Mouse (Mus musculus) intestine, embryonic 15.5 days (tissue): ENCODE measurements around the gene Dus1l. TPM values are rescaled to one million over a fixed set of nuclear protein-coding genes. Genes with fewer than 3 reads are reported as not detected.
"Not testable (repeated sequence)": the region's sequence is repeated elsewhere in the genome, so short reads cannot be mapped to it uniquely, and the experiment has no call there.

Experiments used
- ATAC-seq: fragments of 200-750 bp; cut with Nextera tagmentation; 2 replicates; pipeline ENCODE4 v1.8.0; 2017; ENCODE audit warnings: moderate TSS enrichment, moderate library complexity
- H3K27ac ChIP-seq: fragments of 300-500 bp; sonication (generic); 2 replicates; pipeline ENCODE4 v1.5.1; 2015; ENCODE audit warnings: mild to moderate bottlenecking, inconsistent platforms
- H3K27me3 ChIP-seq: fragments of 300-500 bp; sonication (generic); replicated peaks from 2 replicates; pipeline ENCODE4 v1.6.1; 2015; ENCODE audit warnings: inconsistent platforms
- H3K36me3 ChIP-seq: fragments of 300-500 bp; sonication (generic); 2 replicates; pipeline ENCODE4 v1.6.1; 2015; ENCODE audit warnings: inconsistent platforms
- H3K4me1 ChIP-seq: fragments of 300-500 bp; sonication (generic); replicated peaks from 2 replicates; pipeline ENCODE4 v1.6.1; 2015; ENCODE audit warnings: inconsistent platforms
- H3K4me2 ChIP-seq: fragments of 300-500 bp; sonication (generic); replicated peaks from 2 replicates; pipeline ENCODE4 v1.6.1; 2015; ENCODE audit warnings: mild to moderate bottlenecking, inconsistent platforms
- H3K4me3 ChIP-seq: fragments of 300-500 bp; sonication (generic); replicated peaks from 2 replicates; pipeline ENCODE4 v1.5.1; 2015; ENCODE audit warnings: inconsistent platforms
- H3K9ac ChIP-seq: fragments of 300-500 bp; sonication (generic); 2 replicates; pipeline ENCODE4 v1.6.1; 2015; ENCODE audit warnings: inconsistent platforms
- H3K9me3 ChIP-seq: fragments of 300-500 bp; sonication (generic); 2 replicates; pipeline ENCODE4 v1.6.1; 2016; ENCODE audit warnings: inconsistent platforms
- WGBS: fragments of 180-500 bp; shearing (Covaris S2); methylation state at CpG from one replicate; pipeline ENCODE4 v1.1.7; 2015; 5-methylcytosine and 5-hydroxymethylcytosine counted together
- polyA plus RNA-seq: library from polyadenylated mRNA; unstranded; fragments of >200 nt; fragmentation: Nextera tagmentation; extraction: Ambion mirVana; gene quantifications from 2 replicates; pipeline ENCODE4 v1.2.1, GENCODE M21; 2015

The Dus1l gene
- polyA plus RNA-seq, 1 experiment from 2014 or later = 76.5 TPM

- peak overlapping the region; percentile 94 for H3K4me2 ChIP-seq
- H3K4me1 ChIP-seq = peaks cover 15% of the 10 kb centered on the region
- H3K36me3 ChIP-seq = peaks cover 41% of the 10 kb centered on the region
- peak overlapping the region; percentile 95 for H3K9ac ChIP-seq
- no peak overlapping the region for H3K27ac ChIP-seq
- no peaks in the 10 kb centered on the region for H3K27me3 ChIP-seq
- no peaks in the 10 kb centered on the region for H3K9me3 ChIP-seq
- WGBS = 35% methylated on average over 9 of the region's 9 CpGs
- H3K4me3 ChIP-seq = peak overlapping the region; percentile 95
- no peak for ATAC-seq
These were observed 11.1 kb downstream of the Dus1l start for GRCm38 (mm10) chr11:120785145-120785544.

GRCm38 (mm10) chr11:120784064-120784791 is 12.0 kb downstream of the Dus1l start, which contains the start of the genes Rfng and Gps1:
Rfng (minus strand) TSS chr11:120784207.
Gps1 (plus strand) TSS chr11:120784272.
- H3K9me3 ChIP-seq = no peaks in the 10 kb centered on the region
- peak within 1 kb of the TSS; percentile 95 for H3K4me3 ChIP-seq
- H3K27ac ChIP-seq = peak within 1 kb of the TSS; percentile 79
- peak within 1 kb of the TSS; percentile 95 for H3K9ac ChIP-seq
- no peaks in the 10 kb centered on the region for H3K27me3 ChIP-seq
- peaks cover 15% of the 10 kb centered on the region for H3K4me1 ChIP-seq
- H3K36me3 ChIP-seq = peaks cover 33% of the 10 kb centered on the region
- peak within 1 kb of the TSS; percentile 94 for H3K4me2 ChIP-seq
- under 1% methylated on average over 70 of the region's 107 CpGs for WGBS
- ATAC-seq = peak; percentile 91

- peaks cover 15% of the 10 kb centered on the region for H3K4me1 ChIP-seq
- peak; percentile 16; the same call in 1 of the 2 replicates for ATAC-seq
- peak overlapping the region; percentile 95 for H3K4me3 ChIP-seq
- no peaks in the 10 kb centered on the region for H3K27me3 ChIP-seq
- peak overlapping the region; percentile 79 for H3K27ac ChIP-seq
- 1% methylated on average over 42 of the region's 42 CpGs for WGBS
- peak overlapping the region; percentile 95 for H3K9ac ChIP-seq
- H3K9me3 ChIP-seq = no peaks in the 10 kb centered on the region
- H3K36me3 ChIP-seq = peaks cover 30% of the 10 kb centered on the region
- H3K4me2 ChIP-seq = peak overlapping the region; percentile 94
These were observed 12.7 kb downstream of the Dus1l start for GRCm38 (mm10) chr11:120783426-120784063.

- H3K36me3 ChIP-seq, H3K4me2 ChIP-seq, ATAC-seq, H3K4me3 ChIP-seq, H3K27ac ChIP-seq, H3K27me3 ChIP-seq, H3K9ac ChIP-seq, H3K9me3 ChIP-seq: not testable (repeated sequence)
- WGBS = 96% methylated on average over 6 of the region's 6 CpGs
- H3K4me1 ChIP-seq = peaks cover 15% of the 10 kb centered on the region
These were observed 14.8 kb downstream of the Dus1l start for GRCm38 (mm10) chr11:120781361-120781760.

GRCm38 (mm10) chr11:120779876-120780275 is 16.3 kb downstream of the Dus1l start:
- H3K4me2 ChIP-seq = no peak overlapping the region
- no peak overlapping the region for H3K9ac ChIP-seq
- H3K9me3 ChIP-seq = no peaks in the 10 kb centered on the region
- H3K4me1 ChIP-seq = peaks cover 9% of the 10 kb centered on the region
- H3K27me3 ChIP-seq = no peaks in the 10 kb centered on the region
- H3K4me3 ChIP-seq = no peak overlapping the region
- H3K36me3 ChIP-seq = 0 out of 2 replicates have a peak, but pooled peaks cover 6% of the 10 kb centered on the region
- no peak for ATAC-seq
- no peak overlapping the region for H3K27ac ChIP-seq
- 94% methylated on average over 1 of the region's 1 CpGs for WGBS

- no peak overlapping the region for H3K9ac ChIP-seq
These were observed 19.1 kb downstream of the Dus1l start for GRCm38 (mm10) chr11:120777123-120777522.

GRCm38 (mm10) chr11:120775774-120776469 is 20.3 kb downstream of the Dus1l start:
- no peaks in the 10 kb centered on the region for H3K9me3 ChIP-seq
- H3K4me2 ChIP-seq = 0 out of 2 replicates have a peak overlapping the region, but pooled peaks have one; percentile 26
- WGBS = 21% methylated on average over 15 of the region's 15 CpGs

More at GRCm38 (mm10) chr11:120777123-120777522, 19.1 kb downstream of the Dus1l start:
- Histone ChIP-seq H3K36me3 (0 out of 2 replicates have a peak, but pooled peaks cover 6% of the 10 kb centered on the region), H3K9me3 (no peaks in the 10 kb centered on the region), H3K4me3 (no peak overlapping the region), H3K27me3 (no peaks in the 10 kb centered on the region), H3K4me1 (no peaks in the 10 kb centered on the region), H3K27ac (no peak overlapping the region), H3K4me2 (no peak overlapping the region)
- WGBS = 38% methylated on average over 6 of the region's 6 CpGs
- ATAC-seq = no peak

GRCm38 (mm10) chr11:120773463-120774190 is 22.6 kb downstream of the Dus1l start:
- Histone ChIP-seq H3K4me1 (no peaks in the 10 kb centered on the region), H3K4me2 (no peak overlapping the region), H3K27ac (no peak overlapping the region), H3K4me3 (no peak overlapping the region), H3K9me3 (no peaks in the 10 kb centered on the region), H3K36me3 (no peaks in the 10 kb centered on the region), H3K9ac (no peak overlapping the region), H3K27me3 (no peaks in the 10 kb centered on the region)
- 85% methylated on average over 7 of the region's 7 CpGs for WGBS
- no peak for ATAC-seq

More at GRCm38 (mm10) chr11:120775774-120776469, 20.3 kb downstream of the Dus1l start:
- Histone ChIP-seq H3K9ac (no peak overlapping the region; the same call in 1 of the 2 replicates), H3K4me3 (no peak overlapping the region), H3K4me1 (no peaks in the 10 kb centered on the region), H3K27ac (no peak overlapping the region), H3K36me3 (0 out of 2 replicates have a peak, but pooled peaks cover 6% of the 10 kb centered on the region), H3K27me3 (no peaks in the 10 kb centered on the region)
- ATAC-seq = peak; percentile 96

- H3K36me3 ChIP-seq = no peaks in the 10 kb centered on the region
- ATAC-seq = no peak
These were observed 23.5 kb downstream of the Dus1l start for GRCm38 (mm10) chr11:120772749-120773148.

GRCm38 (mm10) chr11:120768206-120768605 is 28.0 kb downstream of the Dus1l start:
- no peak overlapping the region for H3K4me3 ChIP-seq

More at GRCm38 (mm10) chr11:120772749-120773148, 23.5 kb downstream of the Dus1l start:
- no peak overlapping the region for H3K27ac ChIP-seq
- 70% methylated on average over 3 of the region's 3 CpGs for WGBS
- no peak overlapping the region for H3K4me3 ChIP-seq
- H3K9ac ChIP-seq = no peak overlapping the region
- H3K4me2 ChIP-seq = no peak overlapping the region
- no peaks in the 10 kb centered on the region for H3K9me3 ChIP-seq
- H3K4me1 ChIP-seq = no peaks in the 10 kb centered on the region
- no peaks in the 10 kb centered on the region for H3K27me3 ChIP-seq

GRCm38 (mm10) chr11:120767023-120767422 is 29.2 kb downstream of the Dus1l start:
- H3K27me3 ChIP-seq, H3K36me3 ChIP-seq, H3K4me1 ChIP-seq, H3K4me3 ChIP-seq, H3K4me2 ChIP-seq, ATAC-seq, H3K9me3 ChIP-seq, H3K27ac ChIP-seq, H3K9ac ChIP-seq: not testable (repeated sequence)
- WGBS = 74% methylated on average over 4 of the region's 7 CpGs

More at GRCm38 (mm10) chr11:120768206-120768605, 28.0 kb downstream of the Dus1l start:
- peak; percentile 86 for ATAC-seq
- Histone ChIP-seq H3K9me3 (no peaks in the 10 kb centered on the region), H3K4me2 (no peak overlapping the region), H3K27me3 (no peaks in the 10 kb centered on the region), H3K9ac (no peak overlapping the region), H3K36me3 (no peaks in the 10 kb centered on the region), H3K27ac (peak overlapping the region; percentile 13; the same call in 1 of the 2 replicates), H3K4me1 (no peaks in the 10 kb centered on the region; the same call in 1 of the 2 replicates)
- 66% methylated on average over 1 of the region's 1 CpGs for WGBS
